Mouse (Mus musculus) E14TG2a.4 (cell line): ENCODE results near the gene Mycn.

Experiments
- CTCF ChIP-seq: conservative IDR thresholded peaks from 2 replicates; pipeline ENCODE4 v1.5.1; 2014; ENCODE audit warnings: low read length
- NANOG ChIP-seq: IDR thresholded peaks from 2 replicates; pipeline ENCODE4 v1.6.1; 2014; ENCODE audit warnings: borderline replicate concordance, low read length, mixed read lengths
- POU5F1 ChIP-seq: IDR thresholded peaks from 2 replicates; pipeline ENCODE4 v1.6.1; 2014; ENCODE audit warnings: low read length, borderline replicate concordance

GRCm38 (mm10) chr12:12986612-12987206 lies 45.0 kb upstream of the Mycn start:
- TF ChIP-seq CTCF (no peak), POU5F1 (no peak), NANOG (no peak)
